Mouse (Mus musculus): ENCODE results near the gene Pamr1.

- TF ChIP-seq POLR2A (IDR thresholded peaks at IDR 0.05; ENCODE audit: extremely low read depth, insufficient read depth, low read length) (no peak), CTCF (IDR thresholded peaks at IDR 0.05; ENCODE audit: low read depth, low read length) (no peak)
Observed at GRCm38 (mm10) chr2:102638140-102638539, 88.3 kb downstream of the Pamr1 start.
